Mouse (Mus musculus) forebrain, postnatal 0 days (tissue): ENCODE measurements around the gene Usp12. TPM values are rescaled to one million over a fixed set of nuclear protein-coding genes. Genes with fewer than 3 reads are reported as not detected.

Source experiments
- ATAC-seq: fragments of 200-750 bp; cut with Nextera tagmentation; 2 replicates; pipeline ENCODE4 v1.8.0; 2017; ENCODE audit warnings: mild to moderate bottlenecking, moderate library complexity
- DNase-seq: peaks from one replicate; pipeline ENCODE4 v3.0.0-alpha.2; 2015
- H3K27ac ChIP-seq: fragments of 300-500 bp; sonication (generic); 2 replicates; pipeline ENCODE4 v1.5.1; 2014; ENCODE audit warnings: low read depth, mild to moderate bottlenecking, antibody characterized with exemption, low read length, moderate library complexity, mixed read lengths
- H3K27me3 ChIP-seq: fragments of 300-500 bp; sonication (generic); 2 replicates; pipeline ENCODE4 v1.6.1; 2014; ENCODE audit warnings: mild to moderate bottlenecking, low read length, mixed read lengths; ENCODE audit not compliant: insufficient read depth
- H3K36me3 ChIP-seq: fragments of 300-500 bp; sonication (generic); 2 replicates; pipeline ENCODE4 v1.6.1; 2014; ENCODE audit warnings: mild to moderate bottlenecking, moderate library complexity; ENCODE audit not compliant: insufficient read depth
- H3K4me1 ChIP-seq: fragments of 300-500 bp; sonication (generic); 2 replicates; pipeline ENCODE4 v1.6.1; 2014; ENCODE audit warnings: antibody characterized with exemption; ENCODE audit not compliant: insufficient read depth
- H3K4me2 ChIP-seq: fragments of 300-500 bp; sonication (generic); 2 replicates; pipeline ENCODE4 v1.6.1; 2014; ENCODE audit warnings: low read depth, mild to moderate bottlenecking, moderate library complexity
- H3K4me3 ChIP-seq: fragments of 300-500 bp; sonication (generic); 2 replicates; pipeline ENCODE4 v1.5.1; 2014; ENCODE audit warnings: low read depth, low read length, mixed read lengths
- H3K9ac ChIP-seq: fragments of 300-500 bp; sonication (generic); 2 replicates; pipeline ENCODE4 v1.6.1; 2014; ENCODE audit warnings: mild to moderate bottlenecking
- H3K9me3 ChIP-seq: fragments of 300-500 bp; sonication (generic); 2 replicates; pipeline ENCODE4 v1.6.1; 2016; ENCODE audit warnings: low read length
- CTCF ChIP-seq: sonication (generic); IDR thresholded peaks from 2 replicates; pipeline ENCODE4 v1.5.1; 2016; ENCODE audit warnings: antibody characterized with exemption, control low read depth, low read depth
- WGBS: fragments of 180-500 bp; shearing (Covaris S2); extraction: QIAGEN DNeasy Blood & Tissue Kit; methylation state at CpG from one replicate; pipeline ENCODE4 v1.1.7; 2014; 5-methylcytosine and 5-hydroxymethylcytosine counted together
- polyA plus RNA-seq: library from polyadenylated mRNA; unstranded; fragments of >200 nt; fragmentation: Nextera tagmentation; extraction: Ambion mirVana; gene quantifications from 2 replicates; pipeline ENCODE4 v1.2.1, GENCODE M21; 2015
- total RNA-seq: library from RNA; depleted of rRNA; stranded (reverse); fragments of >200 nt; gene quantifications from 2 replicates; pipeline ENCODE4 v1.2.3, GENCODE M21; 2014

Usp12 gene
- total and polyA plus RNA-seq, 2 experiments from 2014 or later, result 16.2 to 31.1 TPM

- no peak for ATAC-seq
- H3K4me3 ChIP-seq, result no peak overlapping the region
- 86% methylated on average over 8 of the region's 8 CpGs for WGBS
Observed at GRCm38 (mm10) chr5:146786123-146786522, 8.7 kb downstream of the Usp12 start.

DNA sequence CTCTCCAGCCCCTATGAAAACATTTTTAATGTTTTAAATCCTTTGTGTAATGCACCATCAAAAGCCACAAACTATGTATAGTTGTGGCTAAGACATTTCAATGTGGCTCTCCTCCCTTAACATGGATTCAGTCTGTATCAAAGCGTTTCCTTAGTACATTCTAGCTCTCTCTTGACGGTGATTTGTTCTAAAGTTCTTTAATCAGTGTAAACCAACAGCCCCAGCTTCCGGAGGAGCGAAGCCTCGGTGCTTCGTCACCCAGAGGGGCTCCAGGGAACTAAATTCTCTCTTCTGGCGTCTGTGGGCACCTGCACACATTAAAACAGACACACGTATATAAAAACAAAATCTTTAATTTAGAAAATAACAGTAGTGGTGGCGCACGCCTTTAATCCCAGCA lies 10.9 kb downstream of the Usp12 start:
- no peak overlapping the region for H3K9ac ChIP-seq
- no peak overlapping the region for H3K4me3 ChIP-seq
- no peak for TF ChIP-seq CTCF
- ATAC-seq, result no peak
- no peaks in the 10 kb centered on the region for H3K27me3 ChIP-seq
- H3K9me3 ChIP-seq, result no peaks in the 10 kb centered on the region
- no peak overlapping the region for H3K27ac ChIP-seq
- H3K36me3 ChIP-seq, result no peaks in the 10 kb centered on the region
- WGBS, result 90% methylated on average over 10 of the region's 10 CpGs
- DNase-seq, result no peak
- H3K4me1 ChIP-seq, result 0 out of 2 replicates have a peak, but pooled peaks cover 3% of the 10 kb centered on the region
- no peak overlapping the region for H3K4me2 ChIP-seq

More at GRCm38 (mm10) chr5:146786123-146786522, 8.7 kb downstream of the Usp12 start:
- no peak for TF ChIP-seq CTCF
- no peak for DNase-seq
- Histone ChIP-seq H3K4me1 (peaks cover 3% of the 10 kb centered on the region; the same call in 1 of the 2 replicates), H3K36me3 (no peaks in the 10 kb centered on the region), H3K27me3 (no peaks in the 10 kb centered on the region), H3K27ac (no peak overlapping the region), H3K9ac (no peak overlapping the region), H3K9me3 (no peaks in the 10 kb centered on the region), H3K4me2 (no peak overlapping the region)

DNA sequence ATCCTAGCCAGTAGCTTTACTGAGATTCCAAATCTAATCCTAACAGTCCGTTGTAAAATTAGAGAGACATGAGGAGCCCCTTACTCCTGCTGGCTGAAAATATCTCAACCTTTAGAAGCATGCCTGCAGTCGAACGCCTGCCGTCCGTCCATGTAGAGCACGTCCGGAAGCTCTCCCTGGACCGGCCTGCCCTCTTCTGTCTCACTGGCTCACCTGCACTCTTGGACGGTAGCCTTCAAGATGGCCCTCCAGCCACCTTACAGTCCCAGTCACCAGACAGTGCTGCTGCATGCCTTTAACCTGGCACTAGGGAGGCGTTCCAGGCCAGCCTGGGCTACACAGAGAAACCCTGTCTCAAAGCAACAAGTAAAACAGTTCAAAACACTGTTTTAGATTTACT lies 11.5 kb downstream of the Usp12 start:
- Histone ChIP-seq H3K4me2 (no peak overlapping the region), H3K9ac (no peak overlapping the region), H3K4me3 (no peak overlapping the region), H3K27me3 (no peaks in the 10 kb centered on the region), H3K4me1 (0 out of 2 replicates have a peak, but pooled peaks cover 3% of the 10 kb centered on the region), H3K27ac (no peak overlapping the region), H3K9me3 (no peaks in the 10 kb centered on the region), H3K36me3 (no peaks in the 10 kb centered on the region)
- DNase-seq, result no peak
- no peak for ATAC-seq
- WGBS, result 92% methylated on average over 10 of the region's 10 CpGs
- no peak for TF ChIP-seq CTCF

DNA sequence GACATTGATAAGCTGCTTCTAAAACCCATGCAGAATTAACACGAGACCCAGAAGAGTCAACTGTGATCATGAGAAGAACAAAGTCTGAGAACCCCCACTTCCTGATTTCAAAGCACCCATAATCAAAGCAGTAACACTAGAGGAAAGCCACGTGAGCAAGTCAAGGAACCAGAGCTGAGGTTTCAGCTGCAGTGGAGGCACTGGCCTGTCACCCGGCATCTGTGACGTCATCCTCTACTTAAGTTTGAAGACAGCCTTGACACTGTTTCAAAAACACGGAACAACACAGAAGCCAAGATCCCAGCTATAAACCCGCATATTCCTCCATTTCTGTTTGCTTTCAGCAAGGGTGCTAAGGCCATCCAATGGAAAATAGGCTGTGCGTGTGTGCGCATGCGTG lies 13.1 kb downstream of the Usp12 start:
- Histone ChIP-seq H3K4me3 (no peak overlapping the region), H3K27me3 (no peaks in the 10 kb centered on the region), H3K27ac (no peak overlapping the region), H3K4me1 (0 out of 2 replicates have a peak, but pooled peaks cover 3% of the 10 kb centered on the region), H3K9me3 (no peaks in the 10 kb centered on the region), H3K4me2 (no peak overlapping the region), H3K36me3 (no peaks in the 10 kb centered on the region), H3K9ac (no peak overlapping the region)
- no peak for ATAC-seq
- 79% methylated on average over 9 of the region's 9 CpGs for WGBS
- TF ChIP-seq CTCF, result no peak
- DNase-seq, result no peak

DNA sequence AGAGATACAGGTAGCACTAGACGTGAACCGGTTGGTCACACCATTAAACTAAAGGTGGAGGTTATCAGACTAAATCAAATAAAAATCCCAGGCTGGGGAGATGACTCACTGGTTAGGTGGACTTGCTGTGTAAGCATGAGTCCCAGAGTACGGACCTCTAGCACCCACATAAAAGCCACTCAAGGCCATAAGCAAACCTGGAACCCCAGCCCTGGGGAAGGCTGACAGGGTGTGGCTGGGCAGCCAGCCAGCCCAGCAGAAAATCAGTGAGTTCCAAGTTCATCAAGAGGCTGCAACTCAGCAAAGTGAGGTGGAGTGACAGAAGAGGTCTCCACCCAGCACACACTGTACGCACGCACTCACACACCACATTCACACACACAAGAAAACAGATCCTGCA lies 14.9 kb downstream of the Usp12 start:
- Histone ChIP-seq H3K4me3 (no peak overlapping the region), H3K9ac (no peak overlapping the region), H3K27ac (no peak overlapping the region), H3K36me3 (no peaks in the 10 kb centered on the region), H3K9me3 (no peaks in the 10 kb centered on the region), H3K4me1 (0 out of 2 replicates have a peak, but pooled peaks cover 3% of the 10 kb centered on the region), H3K4me2 (no peak overlapping the region), H3K27me3 (no peaks in the 10 kb centered on the region)
- WGBS, result 88% methylated on average over 5 of the region's 5 CpGs
- no peak for TF ChIP-seq CTCF
- DNase-seq, result no peak
- no peak for ATAC-seq

- Histone ChIP-seq H3K36me3 (no peaks in the 10 kb centered on the region), H3K4me1 (0 out of 2 replicates have a peak, but pooled peaks cover 3% of the 10 kb centered on the region), H3K27ac (no peak overlapping the region), H3K4me2 (no peak overlapping the region), H3K4me3 (no peak overlapping the region), H3K9me3 (no peaks in the 10 kb centered on the region), H3K9ac (no peak overlapping the region), H3K27me3 (no peaks in the 10 kb centered on the region)
- TF ChIP-seq CTCF, result no peak
- ATAC-seq (no peak), DNase-seq (no peak)
- 70% methylated on average over 13 of the region's 13 CpGs for WGBS
Observed at GRCm38 (mm10) chr5:146776988-146777639, 17.7 kb downstream of the Usp12 start.

GRCm38 (mm10) chr5:146771982-146772381 lies 22.8 kb downstream of the Usp12 start:
- Histone ChIP-seq H3K9me3 (no peaks in the 10 kb centered on the region), H3K27ac (no peak overlapping the region), H3K27me3 (no peaks in the 10 kb centered on the region), H3K4me1 (no peaks in the 10 kb centered on the region), H3K4me2 (no peak overlapping the region), H3K9ac (no peak overlapping the region), H3K36me3 (peaks cover 5% of the 10 kb centered on the region; the same call in 1 of the 2 replicates), H3K4me3 (no peak overlapping the region)
- no peak for TF ChIP-seq CTCF
- 64% methylated on average over 11 of the region's 11 CpGs for WGBS
- ATAC-seq, result no peak
- no peak for DNase-seq
